Mouse (Mus musculus): ENCODE measurements around the gene Pde6d. TPM values are rescaled to one million over a fixed set of nuclear protein-coding genes. Genes with fewer than 3 reads are reported as not detected.

Pde6d gene
- polyA plus RNA-seq, 1 experiment from 2014 or later = 73.0 TPM

DNA sequence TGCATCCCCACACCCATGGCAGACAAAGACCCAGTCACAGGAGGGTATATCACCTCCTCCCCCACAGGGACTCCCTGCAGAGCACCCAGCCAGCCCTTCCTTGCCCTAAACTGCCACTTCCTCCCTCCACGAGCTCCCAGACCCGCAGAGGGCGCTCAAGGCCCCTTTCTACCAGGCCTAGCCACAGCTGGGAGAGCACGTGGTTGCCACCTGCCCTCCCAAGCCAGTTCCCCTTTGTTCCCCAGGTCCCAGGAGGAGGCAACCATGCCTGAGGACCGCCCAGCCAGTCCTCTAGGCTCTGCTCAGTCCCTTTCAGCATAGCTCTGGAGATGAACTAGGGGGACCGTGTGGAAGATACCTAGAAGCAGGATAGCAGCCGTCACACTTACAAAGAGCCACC is 73.0 kb downstream of the Pde6d start:
- ATAC-seq (replicated peaks; ENCODE audit: insufficient number of reproducible peaks, insufficient read depth, low FRiP score, low read depth) = peak; percentile 48
- 15% methylated on average over 7 of the region's 7 CpGs for WGBS

GRCm38 (mm10) chr1:86507866-86508265 is 74.6 kb downstream of the Pde6d start:
- H3K9me3 ChIP-seq (replicated peaks) = no peaks in the 10 kb centered on the region
- H3K4me3 ChIP-seq = no peak overlapping the region
- H3K9ac ChIP-seq = no peak overlapping the region
- WGBS = 87% methylated on average over 5 of the region's 5 CpGs
- H3K4me1 ChIP-seq (replicated peaks) = peaks cover 41% of the 10 kb centered on the region
- ATAC-seq (replicated peaks; ENCODE audit: insufficient number of reproducible peaks, insufficient read depth, low FRiP score, low read depth) = no peak
- no peak overlapping the region for H3K4me2 ChIP-seq
- no peaks in the 10 kb centered on the region for H3K27me3 ChIP-seq
- H3K36me3 ChIP-seq = no peaks in the 10 kb centered on the region
- no peak overlapping the region for H3K27ac ChIP-seq

More for the DNA sequence above, 73.0 kb downstream of the Pde6d start:
- peaks cover 30% of the 10 kb centered on the region for H3K4me1 ChIP-seq (replicated peaks)
- no peaks in the 10 kb centered on the region for H3K27me3 ChIP-seq
- no peaks in the 10 kb centered on the region for H3K36me3 ChIP-seq
- 0 out of 2 replicates have a peak overlapping the region, but pooled peaks have one; percentile 4 for H3K27ac ChIP-seq
- peak overlapping the region; percentile 2; the same call in 1 of the 2 replicates for H3K9ac ChIP-seq
- no peak overlapping the region for H3K4me3 ChIP-seq
- no peak overlapping the region for H3K4me2 ChIP-seq
- no peaks in the 10 kb centered on the region for H3K9me3 ChIP-seq (replicated peaks)

DNA sequence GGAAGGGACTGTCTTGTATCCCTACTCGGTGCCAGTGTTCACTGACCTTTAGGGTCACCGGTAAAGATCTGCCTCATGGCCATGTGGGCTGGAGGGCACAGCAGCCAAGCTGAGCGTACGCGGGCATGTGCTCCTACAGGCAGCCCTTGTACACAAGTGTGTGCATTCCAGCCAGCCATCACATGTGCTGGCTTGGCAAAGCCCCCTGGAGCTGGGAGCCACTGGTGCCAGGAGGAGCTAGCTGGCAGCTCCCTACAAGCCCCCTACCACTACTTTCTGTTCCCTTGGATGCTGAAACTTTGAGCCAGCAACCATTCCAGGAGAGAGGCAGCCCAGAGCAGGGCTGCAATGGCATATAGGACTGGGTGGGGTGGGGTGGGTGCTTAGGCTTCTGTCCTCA is 76.0 kb downstream of the Pde6d start:
- H3K4me3 ChIP-seq = no peak overlapping the region
- no peaks in the 10 kb centered on the region for H3K27me3 ChIP-seq
- no peaks in the 10 kb centered on the region for H3K9me3 ChIP-seq (replicated peaks)
- H3K36me3 ChIP-seq = no peaks in the 10 kb centered on the region
- no peak overlapping the region for H3K9ac ChIP-seq
- no peak for ATAC-seq (replicated peaks; ENCODE audit: insufficient number of reproducible peaks, insufficient read depth, low FRiP score, low read depth)
- 77% methylated on average over 5 of the region's 5 CpGs for WGBS
- no peak overlapping the region for H3K4me2 ChIP-seq
- peaks cover 52% of the 10 kb centered on the region for H3K4me1 ChIP-seq (replicated peaks)
- H3K27ac ChIP-seq = no peak overlapping the region

DNA sequence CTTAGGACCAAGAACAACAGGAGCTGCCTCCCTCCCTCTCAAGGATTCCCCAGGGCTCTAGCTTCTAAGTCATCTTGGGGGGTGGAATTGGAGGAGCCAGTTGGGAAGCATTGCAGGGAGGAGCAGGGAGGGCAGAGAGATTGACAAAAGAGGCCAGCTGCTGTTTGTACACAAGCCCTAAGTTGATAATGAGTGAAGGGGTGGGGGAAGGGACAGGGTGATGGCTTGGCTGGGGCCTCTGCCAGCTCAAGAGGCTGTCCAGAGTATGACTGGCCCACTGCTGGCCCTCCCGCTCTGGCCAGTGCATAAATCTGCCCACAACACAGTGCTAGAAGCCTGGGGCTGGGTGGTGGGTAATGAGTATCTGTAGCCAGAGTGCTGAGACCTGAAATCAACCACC is 77.0 kb downstream of the Pde6d start:
- 48% methylated on average over 1 of the region's 1 CpGs for WGBS
- Histone ChIP-seq H3K27me3 (no peaks in the 10 kb centered on the region), H3K9me3 (replicated peaks) (no peaks in the 10 kb centered on the region), H3K9ac (peak overlapping the region; percentile 64; the same call in 1 of the 2 replicates), H3K27ac (peak overlapping the region; percentile 92), H3K4me1 (replicated peaks) (peaks cover 60% of the 10 kb centered on the region), H3K4me2 (peak overlapping the region; percentile 64), H3K4me3 (0 out of 2 replicates have a peak overlapping the region, but pooled peaks have one; percentile 50), H3K36me3 (no peaks in the 10 kb centered on the region)
- no peak for ATAC-seq (replicated peaks; ENCODE audit: insufficient number of reproducible peaks, insufficient read depth, low FRiP score, low read depth)

DNA sequence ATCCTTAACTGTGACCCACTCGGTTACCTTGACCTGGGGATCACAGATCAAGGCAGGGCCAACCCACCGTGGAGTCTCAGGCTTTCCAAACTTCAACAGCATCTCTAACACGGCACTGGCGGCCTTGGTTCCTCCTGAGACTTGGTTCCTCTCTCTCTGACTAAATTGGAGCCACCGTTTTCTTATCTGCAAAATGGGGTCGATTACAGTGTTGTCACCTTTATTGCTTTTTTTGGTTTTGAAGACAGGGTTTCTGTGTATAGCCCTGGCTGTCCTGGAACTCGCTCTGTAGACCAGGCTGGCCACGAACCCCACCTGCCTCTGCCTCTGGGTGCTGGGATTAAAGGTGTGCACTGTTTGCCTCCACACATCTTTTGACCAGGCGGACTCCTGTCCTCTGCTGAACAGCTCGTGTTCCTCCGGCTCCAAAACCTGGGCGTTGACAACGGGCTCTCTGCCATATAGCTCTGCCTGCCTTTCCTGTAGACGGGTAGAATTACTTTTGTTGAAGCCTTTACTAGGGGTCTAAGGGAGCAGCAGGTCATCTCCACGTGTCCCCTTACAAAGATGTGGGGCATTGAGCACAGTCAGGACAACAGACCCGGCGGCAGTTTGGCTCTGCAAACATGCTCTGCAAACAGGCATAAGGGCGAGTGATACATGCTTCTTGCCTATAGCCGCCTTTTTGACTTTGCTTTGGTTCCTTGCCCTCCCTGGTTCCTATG is 77.6 kb downstream of the Pde6d start:
- 21% methylated on average over 19 of the region's 19 CpGs for WGBS
- Histone ChIP-seq H3K27me3 (no peaks in the 10 kb centered on the region), H3K4me1 (replicated peaks) (peaks cover 60% of the 10 kb centered on the region), H3K4me2 (peak overlapping the region; percentile 64), H3K4me3 (peak overlapping the region; percentile 50), H3K9ac (peak overlapping the region; percentile 64), H3K27ac (peak overlapping the region; percentile 92), H3K9me3 (replicated peaks) (no peaks in the 10 kb centered on the region), H3K36me3 (no peaks in the 10 kb centered on the region)
- no peak for ATAC-seq (replicated peaks; ENCODE audit: insufficient number of reproducible peaks, insufficient read depth, low FRiP score, low read depth)

DNA sequence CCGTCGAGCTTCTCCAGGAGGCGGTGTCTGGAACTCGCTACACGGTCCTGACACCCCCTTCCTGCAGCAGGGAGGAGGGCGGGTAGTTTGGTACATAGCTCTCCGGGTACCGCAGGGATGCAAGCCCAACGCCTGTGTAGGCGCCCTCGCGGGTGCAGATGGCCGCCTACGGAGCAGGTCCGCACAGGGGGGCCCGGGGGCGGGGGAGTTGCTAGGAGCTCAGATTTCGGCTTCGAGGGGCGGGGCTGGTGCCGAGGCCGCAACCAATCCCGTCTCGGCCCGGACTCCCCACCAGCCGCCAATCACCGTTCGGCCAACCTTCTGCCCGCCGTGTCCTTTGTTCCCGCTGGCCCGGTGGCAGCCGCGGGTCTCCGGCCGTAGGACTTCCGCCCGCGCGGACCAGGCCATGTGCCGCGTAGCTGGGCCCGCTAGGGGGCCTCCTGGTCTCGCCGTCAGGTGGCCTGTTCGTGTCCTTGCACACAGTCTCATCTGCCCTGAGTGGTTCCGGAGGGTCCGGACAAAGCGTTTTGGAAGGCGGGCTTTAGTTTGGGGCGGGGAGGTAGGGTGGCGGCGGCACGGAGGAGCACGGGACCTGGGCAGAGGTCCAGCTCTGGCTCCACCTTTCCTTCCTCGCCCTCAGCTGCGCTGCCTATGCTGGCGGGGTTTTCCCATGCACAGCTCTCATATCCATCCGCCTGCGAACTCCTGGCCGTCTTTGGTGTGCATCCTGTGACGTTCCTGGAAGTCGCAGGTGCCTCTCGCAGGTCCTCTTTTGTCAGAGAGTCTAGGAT is 78.3 kb downstream of the Pde6d start:
- under 1% methylated on average over 64 of the region's 64 CpGs for WGBS
- H3K9ac ChIP-seq = peak overlapping the region; percentile 64
- ATAC-seq (replicated peaks; ENCODE audit: insufficient number of reproducible peaks, insufficient read depth, low FRiP score, low read depth) = peak; percentile 87

GRCm38 (mm10) chr1:86503165-86503747 is 79.2 kb downstream of the Pde6d start:
- Histone ChIP-seq H3K4me1 (replicated peaks) (peaks cover 67% of the 10 kb centered on the region), H3K4me3 (peak overlapping the region; percentile 50), H3K36me3 (no peaks in the 10 kb centered on the region), H3K27me3 (no peaks in the 10 kb centered on the region), H3K4me2 (peak overlapping the region; percentile 64), H3K9ac (peak overlapping the region; percentile 64), H3K9me3 (replicated peaks) (no peaks in the 10 kb centered on the region), H3K27ac (peak overlapping the region; percentile 92)
- 37% methylated on average over 16 of the region's 16 CpGs for whole genome bisulfite sequencing
- ATAC-seq (replicated peaks; ENCODE audit: insufficient number of reproducible peaks, insufficient read depth, low FRiP score, low read depth) = no peak

More for the DNA sequence above, 78.3 kb downstream of the Pde6d start:
- H3K27me3 ChIP-seq = no peaks in the 10 kb centered on the region
- peak overlapping the region; percentile 50 for H3K4me3 ChIP-seq
- H3K4me1 ChIP-seq (replicated peaks) = peaks cover 58% of the 10 kb centered on the region
- H3K4me2 ChIP-seq = peak overlapping the region; percentile 64
- H3K27ac ChIP-seq = peak overlapping the region; percentile 92
- H3K9me3 ChIP-seq (replicated peaks) = no peaks in the 10 kb centered on the region
- H3K36me3 ChIP-seq = no peaks in the 10 kb centered on the region

DNA sequence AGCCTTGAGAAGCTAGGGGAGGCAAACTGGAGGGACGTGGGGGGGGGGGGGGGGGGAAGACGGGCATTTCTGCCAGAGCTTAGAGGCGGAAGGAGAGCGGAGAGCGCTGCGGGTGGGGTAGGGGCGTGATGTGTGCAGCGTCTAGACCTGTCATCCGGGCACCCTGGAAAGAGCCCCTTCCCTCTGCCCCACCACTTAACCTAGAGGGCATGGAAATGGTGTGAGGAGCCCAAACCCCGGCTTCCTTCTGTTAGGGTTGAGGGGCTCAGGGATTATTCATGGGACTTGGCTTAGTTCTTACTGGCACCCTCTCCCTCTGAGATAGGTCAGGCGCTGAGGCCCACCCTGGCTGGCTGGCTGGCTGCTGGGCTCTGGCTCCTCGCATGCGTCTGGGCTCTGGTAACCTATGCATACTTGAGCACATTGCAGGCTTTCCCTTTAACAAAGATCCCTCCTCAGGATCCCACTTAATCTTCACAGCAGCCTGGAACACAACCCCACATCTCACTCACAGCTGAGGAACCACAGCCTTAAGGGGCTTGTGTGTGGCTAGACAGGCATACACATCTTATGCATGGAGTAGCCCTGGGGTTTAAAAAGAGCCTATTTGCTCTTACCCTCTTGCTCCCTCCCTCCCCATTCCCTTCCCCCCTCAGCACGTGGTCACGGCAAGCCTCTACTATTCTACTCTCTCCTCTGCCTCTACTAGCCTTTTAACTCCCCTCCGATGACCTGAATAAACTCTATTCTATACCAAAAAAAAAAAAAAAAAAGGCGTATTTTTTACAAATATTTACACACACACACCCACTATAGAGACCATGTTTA is 80.0 kb downstream of the Pde6d start:
- 32% methylated on average over 15 of the region's 17 CpGs for whole genome bisulfite sequencing
- ATAC-seq (replicated peaks; ENCODE audit: insufficient number of reproducible peaks, insufficient read depth, low FRiP score, low read depth) = no peak
- Histone ChIP-seq H3K9me3 (replicated peaks) (no peaks in the 10 kb centered on the region), H3K9ac (0 out of 2 replicates have a peak overlapping the region, but pooled peaks have one; percentile 11), H3K4me1 (replicated peaks) (peaks cover 75% of the 10 kb centered on the region), H3K4me2 (peak overlapping the region; percentile 2; the same call in 1 of the 2 replicates), H3K27me3 (no peaks in the 10 kb centered on the region), H3K4me3 (no peak overlapping the region), H3K36me3 (no peaks in the 10 kb centered on the region), H3K27ac (peak overlapping the region; percentile 92)

- H3K36me3 ChIP-seq = no peaks in the 10 kb centered on the region
- no peak overlapping the region for H3K9ac ChIP-seq
- 3% methylated on average over 4 of the region's 4 CpGs for WGBS
- ATAC-seq (replicated peaks; ENCODE audit: insufficient number of reproducible peaks, insufficient read depth, low FRiP score, low read depth) = no peak
- H3K4me3 ChIP-seq = no peak overlapping the region
- H3K4me1 ChIP-seq (replicated peaks) = peaks cover 77% of the 10 kb centered on the region
- no peaks in the 10 kb centered on the region for H3K27me3 ChIP-seq
- peak overlapping the region; percentile 92 for H3K27ac ChIP-seq
- peak overlapping the region; percentile 2; the same call in 1 of the 2 replicates for H3K4me2 ChIP-seq
- H3K9me3 ChIP-seq (replicated peaks) = no peaks in the 10 kb centered on the region
Observed at GRCm38 (mm10) chr1:86501559-86501958, 80.9 kb downstream of the Pde6d start.

DNA sequence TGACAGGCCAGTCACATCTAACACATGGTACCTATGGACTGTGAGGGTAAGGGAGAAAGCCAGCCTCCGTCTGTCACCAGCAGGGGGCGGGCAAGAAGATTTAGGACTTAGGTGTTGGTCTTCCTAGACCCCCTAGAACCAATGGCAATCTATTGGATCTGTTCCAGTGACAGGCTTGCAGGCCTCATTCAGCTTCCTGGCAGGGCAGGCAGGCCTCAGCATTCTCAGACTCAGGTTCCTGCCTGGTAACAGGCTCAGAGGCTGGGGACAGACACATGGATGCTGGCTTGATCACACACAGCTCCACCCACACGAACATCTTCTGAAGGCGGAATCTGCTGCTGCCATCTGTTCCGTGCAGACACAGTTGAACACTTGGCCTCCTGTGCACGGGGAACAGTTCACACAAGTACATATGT is 81.3 kb downstream of the Pde6d start:
- WGBS = 41% methylated on average over 6 of the region's 6 CpGs
- H3K9me3 ChIP-seq (replicated peaks) = no peaks in the 10 kb centered on the region
- H3K36me3 ChIP-seq = no peaks in the 10 kb centered on the region
- peak overlapping the region; percentile 56 for H3K27ac ChIP-seq
- no peak overlapping the region for H3K4me3 ChIP-seq
- peaks cover 73% of the 10 kb centered on the region for H3K4me1 ChIP-seq (replicated peaks)
- no peaks in the 10 kb centered on the region for H3K27me3 ChIP-seq
- no peak for ATAC-seq (replicated peaks; ENCODE audit: insufficient number of reproducible peaks, insufficient read depth, low FRiP score, low read depth)
- no peak overlapping the region for H3K9ac ChIP-seq
- H3K4me2 ChIP-seq = no peak overlapping the region
